Mouse (Mus musculus) brain, embryonic 14.5 days (tissue): ENCODE measurements around the gene Arf6.

Experiments
- CTCF ChIP-seq: fragments of 200-500 bp; IDR thresholded peaks from 2 replicates; pipeline ENCODE4 v1.5.1; 2012; ENCODE audit warnings: inconsistent platforms, mild to moderate bottlenecking, moderate library complexity, borderline replicate concordance; ENCODE audit not compliant: insufficient read depth, insufficient read length; ENCODE audit errors: extremely low read depth
- POLR2A ChIP-seq: fragments of 200-500 bp; IDR thresholded peaks from 2 replicates; pipeline ENCODE4 v1.6.1; 2012; ENCODE audit warnings: mild to moderate bottlenecking, inconsistent platforms, borderline replicate concordance; ENCODE audit not compliant: poor library complexity, insufficient read depth, insufficient read length, severe bottlenecking; ENCODE audit errors: extremely low read depth

- TF ChIP-seq CTCF (no peak), POLR2A (no peak)
These were observed 14.7 kb upstream of the Arf6 start for GRCm38 (mm10) chr12:69357300-69357646.
